Mouse (Mus musculus) thymus, postnatal 4 days (tissue): Measurements from ENCODE around the gene Chil1.

Source experiments
- DNase-seq: peaks from one replicate; pipeline ENCODE4 v3.0.0; 2021

Gene Chil1

DNA sequence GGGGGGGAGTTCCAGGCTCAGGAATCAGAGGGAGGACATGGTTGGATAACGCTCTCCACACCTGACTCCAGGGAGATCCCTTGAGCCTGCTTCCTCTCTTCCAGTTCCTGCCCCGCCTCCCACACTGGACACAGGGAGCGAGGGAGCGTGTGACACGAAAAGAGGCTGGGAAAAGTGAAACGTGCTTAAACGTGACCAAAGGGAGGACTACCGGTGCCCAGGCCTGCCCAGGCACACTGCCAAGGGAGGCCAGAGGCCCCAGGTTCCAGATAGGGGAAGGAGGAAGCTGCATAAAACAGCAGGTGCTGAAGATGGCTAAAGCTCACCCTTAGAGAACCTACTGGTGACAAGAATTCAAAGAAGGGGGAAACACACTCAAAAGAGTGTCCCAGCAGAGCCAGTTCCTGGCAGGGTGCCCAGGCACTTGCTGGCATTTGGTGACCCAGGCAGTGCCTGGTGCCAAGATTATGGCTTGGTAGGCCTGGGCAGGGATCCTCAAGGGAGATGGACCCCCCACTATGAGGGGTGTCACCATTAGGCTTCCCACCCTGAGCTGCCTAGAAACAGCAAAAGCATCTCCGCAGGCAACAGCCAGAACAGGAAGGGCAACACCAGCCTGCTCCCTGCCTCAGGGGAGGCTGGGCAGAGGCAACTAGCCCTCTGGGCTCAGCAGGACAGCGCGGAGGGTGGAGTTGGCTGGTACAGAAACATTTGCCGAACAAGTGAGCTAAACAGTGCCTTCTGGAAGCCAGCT, 51.0 kb downstream of the Chil1 start:
- no peak for DNase-seq

DNA sequence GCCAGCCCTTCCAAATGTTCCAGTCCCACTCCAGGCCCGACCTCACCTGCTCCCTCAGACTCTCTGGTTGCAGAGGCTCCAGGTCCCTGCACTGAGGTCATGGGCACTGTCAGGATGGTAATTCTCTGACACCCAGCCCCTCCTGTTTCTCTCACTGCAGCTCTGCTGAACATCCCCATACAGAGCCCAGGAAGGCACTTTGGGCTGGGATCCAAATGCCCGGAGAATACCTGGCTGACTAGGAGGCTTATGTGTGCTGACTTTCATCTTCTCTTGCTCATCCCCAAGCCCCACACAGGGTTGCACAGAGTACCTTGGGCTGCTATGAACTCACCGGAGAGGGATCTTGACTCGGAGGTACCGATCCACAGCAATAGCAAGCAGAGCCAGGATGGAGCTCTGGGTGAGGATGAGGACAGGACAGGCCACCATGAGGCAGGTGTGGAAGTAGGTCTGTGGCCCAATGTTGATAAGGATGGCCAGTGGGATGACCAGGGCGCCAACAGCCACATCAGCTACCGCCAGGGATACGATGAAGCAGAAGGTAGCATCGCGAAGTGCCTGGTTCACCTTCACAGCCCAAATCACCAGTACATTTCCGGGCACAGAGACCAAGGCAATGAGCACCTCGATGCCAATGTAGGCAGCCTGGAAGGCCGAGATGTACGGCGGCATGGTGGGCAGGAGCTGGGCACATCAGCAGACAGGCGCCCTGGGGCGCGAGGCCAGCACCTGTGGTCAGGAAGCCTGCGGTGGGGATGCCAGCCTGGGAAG, 51.9 kb downstream of the Chil1 start:
- DNase-seq, result no peak

GRCm38 (mm10) chr1:134234455-134235390, 52.7 kb downstream of the Chil1 start:
- DNase-seq, result peak; percentile 19

DNA sequence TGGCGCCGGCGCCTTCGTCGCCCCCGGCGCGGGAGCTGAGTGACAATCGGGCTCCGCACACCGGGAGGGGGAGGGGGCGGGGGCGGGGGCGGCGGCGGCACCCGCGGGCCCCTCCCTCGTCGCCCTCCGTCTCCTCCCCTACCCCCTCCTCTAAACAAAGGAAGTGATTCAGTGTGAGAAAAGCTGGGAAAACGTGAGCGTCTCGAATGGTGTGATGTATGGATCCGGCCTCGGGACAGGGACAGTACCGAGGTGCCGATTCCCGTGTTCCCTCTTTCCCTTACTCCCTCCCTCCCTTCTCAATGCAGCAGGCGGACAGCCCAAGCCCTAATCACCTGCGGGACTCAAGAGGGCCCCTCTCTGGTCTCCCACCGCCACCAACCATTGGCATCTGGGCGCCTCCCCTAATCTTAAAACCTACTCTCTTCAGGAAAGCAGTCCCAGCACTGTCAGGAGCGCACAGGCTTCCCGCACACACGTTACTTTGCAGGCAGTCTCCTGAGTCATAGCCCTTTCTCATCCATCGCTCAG, 53.5 kb downstream of the Chil1 start, which contains the start of gene Adora1:
Gene Adora1, minus strand, starts transcription at position 41 of the 531 bp plus-strand sequence.
- DNase-seq, result no peak

DNA sequence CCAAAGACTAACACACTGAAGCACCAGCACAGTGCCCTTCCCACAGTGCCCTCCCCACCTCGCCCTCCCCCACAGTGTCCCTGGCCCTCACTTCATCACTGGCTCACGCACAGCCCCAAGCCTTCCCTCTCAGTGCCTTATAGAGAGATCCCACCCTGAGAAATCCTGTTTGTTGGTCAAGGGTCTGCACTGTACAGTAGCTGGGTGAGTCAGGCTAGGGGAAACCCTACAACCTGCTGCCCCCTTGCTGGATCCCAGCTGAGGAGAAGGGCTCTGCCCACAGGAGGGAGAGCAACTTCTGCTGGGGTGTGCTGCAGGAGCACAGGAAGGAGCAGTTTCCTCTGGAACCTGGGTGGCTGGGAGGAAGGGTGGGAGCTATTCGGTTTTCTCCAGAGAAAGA, 54.2 kb downstream of the Chil1 start:
- no peak for DNase-seq

DNA sequence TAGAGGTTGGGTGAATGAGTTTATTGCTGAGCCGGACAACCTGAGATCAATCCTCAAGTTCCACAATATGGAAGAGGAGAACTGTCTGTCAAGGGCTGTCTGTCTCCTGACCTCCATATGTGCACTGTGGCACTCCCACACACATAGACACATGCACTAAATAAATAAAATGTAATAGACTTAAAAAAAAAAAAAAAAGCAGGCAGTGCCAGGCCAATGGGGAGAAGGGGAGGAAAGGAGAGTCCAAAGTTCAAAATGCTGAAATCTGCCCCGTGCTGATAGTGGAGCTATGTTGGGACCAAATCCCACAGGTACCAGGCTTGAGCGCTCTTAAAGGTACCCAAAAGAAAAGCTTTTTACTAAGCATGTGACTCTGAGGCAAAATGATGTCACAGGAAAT, 55.5 kb downstream of the Chil1 start:
- no peak for DNase-seq
